Mouse (Mus musculus): ENCODE data around the gene Irf1. TPM values are rescaled to one million over a fixed set of nuclear protein-coding genes. Genes with fewer than 3 reads are reported as not detected.

The Irf1 gene
- polyA plus RNA-seq, 1 experiment from 2014 or later, result 2.5 TPM

GRCm38 (mm10) chr11:53788196-53788595 is 18.4 kb downstream of the Irf1 start:
- H3K9me3 ChIP-seq (ENCODE audit: control insufficient read depth, low read length), result no peaks in the 10 kb centered on the region
- no peak overlapping the region for H3K4me3 ChIP-seq (replicated peaks; ENCODE audit: low read length)
- no peaks in the 10 kb centered on the region for H3K36me3 ChIP-seq (ENCODE audit: control insufficient read depth, insufficient read depth)
- WGBS, result 81% methylated on average over 8 of the region's 8 CpGs
- H3K9ac ChIP-seq (replicated peaks; ENCODE audit: low read depth, low read length), result no peak overlapping the region
- H3K27ac ChIP-seq (ENCODE audit: low read length), result no peak overlapping the region
- no peak for ATAC-seq
- no peaks in the 10 kb centered on the region for H3K27me3 ChIP-seq (replicated peaks; ENCODE audit: control insufficient read depth, insufficient read depth, low read length)
- no peak overlapping the region for H3K4me2 ChIP-seq (ENCODE audit: low read length)
- H3K4me1 ChIP-seq (replicated peaks; ENCODE audit: control insufficient read depth, insufficient read depth, low read length), result no peaks in the 10 kb centered on the region

GRCm38 (mm10) chr11:53789277-53789676 is 19.5 kb downstream of the Irf1 start:
- Histone ChIP-seq H3K4me1 (replicated peaks; ENCODE audit: control insufficient read depth, insufficient read depth, low read length) (no peaks in the 10 kb centered on the region), H3K9ac (replicated peaks; ENCODE audit: low read depth, low read length) (no peak overlapping the region), H3K9me3 (ENCODE audit: control insufficient read depth, low read length) (no peaks in the 10 kb centered on the region), H3K4me3 (replicated peaks; ENCODE audit: low read length) (no peak overlapping the region), H3K4me2 (ENCODE audit: low read length) (no peak overlapping the region), H3K27ac (ENCODE audit: low read length) (no peak overlapping the region), H3K36me3 (ENCODE audit: control insufficient read depth, insufficient read depth) (no peaks in the 10 kb centered on the region), H3K27me3 (replicated peaks; ENCODE audit: control insufficient read depth, insufficient read depth, low read length) (no peaks in the 10 kb centered on the region)
- ATAC-seq, result no peak
- WGBS, result 56% methylated on average over 3 of the region's 3 CpGs

- no peak overlapping the region for H3K4me3 ChIP-seq (replicated peaks; ENCODE audit: low read length)
- H3K27me3 ChIP-seq (replicated peaks; ENCODE audit: control insufficient read depth, insufficient read depth, low read length), result no peaks in the 10 kb centered on the region
- 53% methylated on average over 3 of the region's 3 CpGs for WGBS
- H3K4me1 ChIP-seq (replicated peaks; ENCODE audit: control insufficient read depth, insufficient read depth, low read length), result no peaks in the 10 kb centered on the region
- no peaks in the 10 kb centered on the region for H3K9me3 ChIP-seq (ENCODE audit: control insufficient read depth, low read length)
- no peak overlapping the region for H3K27ac ChIP-seq (ENCODE audit: low read length)
- H3K9ac ChIP-seq (replicated peaks; ENCODE audit: low read depth, low read length), result no peak overlapping the region
- H3K4me2 ChIP-seq (ENCODE audit: low read length), result no peak overlapping the region
- no peak; the same call in 1 of the 2 replicates for ATAC-seq
- H3K36me3 ChIP-seq (ENCODE audit: control insufficient read depth, insufficient read depth), result no peaks in the 10 kb centered on the region
These were observed 23.2 kb downstream of the Irf1 start for GRCm38 (mm10) chr11:53792986-53793385.

GRCm38 (mm10) chr11:53794015-53794414 is 24.2 kb downstream of the Irf1 start:
- Histone ChIP-seq H3K4me2 (ENCODE audit: low read length) (no peak overlapping the region), H3K27ac (ENCODE audit: low read length) (no peak overlapping the region), H3K9me3 (ENCODE audit: control insufficient read depth, low read length) (no peaks in the 10 kb centered on the region), H3K9ac (replicated peaks; ENCODE audit: low read depth, low read length) (no peak overlapping the region), H3K27me3 (replicated peaks; ENCODE audit: control insufficient read depth, insufficient read depth, low read length) (no peaks in the 10 kb centered on the region), H3K4me1 (replicated peaks; ENCODE audit: control insufficient read depth, insufficient read depth, low read length) (no peaks in the 10 kb centered on the region), H3K4me3 (replicated peaks; ENCODE audit: low read length) (no peak overlapping the region), H3K36me3 (ENCODE audit: control insufficient read depth, insufficient read depth) (no peaks in the 10 kb centered on the region)
- ATAC-seq, result no peak
- whole genome bisulfite sequencing, result 83% methylated on average over 3 of the region's 3 CpGs

GRCm38 (mm10) chr11:53794671-53795557 is 25.1 kb downstream of the Irf1 start:
- H3K36me3 ChIP-seq (ENCODE audit: control insufficient read depth, insufficient read depth), result no peaks in the 10 kb centered on the region
- no peaks in the 10 kb centered on the region for H3K4me1 ChIP-seq (replicated peaks; ENCODE audit: control insufficient read depth, insufficient read depth, low read length)
- no peak for ATAC-seq
- no peak overlapping the region for H3K27ac ChIP-seq (ENCODE audit: low read length)
- WGBS, result 78% methylated on average over 25 of the region's 25 CpGs
- H3K27me3 ChIP-seq (replicated peaks; ENCODE audit: control insufficient read depth, insufficient read depth, low read length), result no peaks in the 10 kb centered on the region
- H3K9me3 ChIP-seq (ENCODE audit: control insufficient read depth, low read length), result no peaks in the 10 kb centered on the region
- no peak overlapping the region for H3K9ac ChIP-seq (replicated peaks; ENCODE audit: low read depth, low read length)
- H3K4me3 ChIP-seq (replicated peaks; ENCODE audit: low read length), result no peak overlapping the region
- no peak overlapping the region for H3K4me2 ChIP-seq (ENCODE audit: low read length)

GRCm38 (mm10) chr11:53795813-53796212 is 26.0 kb downstream of the Irf1 start:
- Histone ChIP-seq H3K4me2 (ENCODE audit: low read length) (no peak overlapping the region), H3K36me3 (ENCODE audit: control insufficient read depth, insufficient read depth) (no peaks in the 10 kb centered on the region), H3K9ac (replicated peaks; ENCODE audit: low read depth, low read length) (no peak overlapping the region), H3K27ac (ENCODE audit: low read length) (no peak overlapping the region), H3K4me3 (replicated peaks; ENCODE audit: low read length) (no peak overlapping the region), H3K9me3 (ENCODE audit: control insufficient read depth, low read length) (no peaks in the 10 kb centered on the region), H3K4me1 (replicated peaks; ENCODE audit: control insufficient read depth, insufficient read depth, low read length) (no peaks in the 10 kb centered on the region), H3K27me3 (replicated peaks; ENCODE audit: control insufficient read depth, insufficient read depth, low read length) (no peaks in the 10 kb centered on the region)
- ATAC-seq, result no peak
- WGBS, result 81% methylated on average over 8 of the region's 8 CpGs

GRCm38 (mm10) chr11:53796409-53797151 is 26.8 kb downstream of the Irf1 start:
- no peaks in the 10 kb centered on the region for H3K4me1 ChIP-seq (replicated peaks; ENCODE audit: control insufficient read depth, insufficient read depth, low read length)
- no peaks in the 10 kb centered on the region for H3K9me3 ChIP-seq (ENCODE audit: control insufficient read depth, low read length)
- WGBS, result 69% methylated on average over 12 of the region's 12 CpGs
- no peak overlapping the region for H3K4me2 ChIP-seq (ENCODE audit: low read length)
- no peaks in the 10 kb centered on the region for H3K27me3 ChIP-seq (replicated peaks; ENCODE audit: control insufficient read depth, insufficient read depth, low read length)
- H3K27ac ChIP-seq (ENCODE audit: low read length), result no peak overlapping the region
- H3K36me3 ChIP-seq (ENCODE audit: control insufficient read depth, insufficient read depth), result no peaks in the 10 kb centered on the region
- no peak overlapping the region for H3K4me3 ChIP-seq (replicated peaks; ENCODE audit: low read length)
- H3K9ac ChIP-seq (replicated peaks; ENCODE audit: low read depth, low read length), result no peak overlapping the region
- no peak for ATAC-seq

- WGBS, result 51% methylated on average over 6 of the region's 6 CpGs
- no peaks in the 10 kb centered on the region for H3K4me1 ChIP-seq (replicated peaks; ENCODE audit: control insufficient read depth, insufficient read depth, low read length)
- H3K9me3 ChIP-seq (ENCODE audit: control insufficient read depth, low read length), result no peaks in the 10 kb centered on the region
- ATAC-seq, result no peak
- no peaks in the 10 kb centered on the region for H3K27me3 ChIP-seq (replicated peaks; ENCODE audit: control insufficient read depth, insufficient read depth, low read length)
- H3K4me3 ChIP-seq (replicated peaks; ENCODE audit: low read length), result no peak overlapping the region
- no peak overlapping the region for H3K4me2 ChIP-seq (ENCODE audit: low read length)
- no peak overlapping the region for H3K9ac ChIP-seq (replicated peaks; ENCODE audit: low read depth, low read length)
- no peaks in the 10 kb centered on the region for H3K36me3 ChIP-seq (ENCODE audit: control insufficient read depth, insufficient read depth)
- H3K27ac ChIP-seq (ENCODE audit: low read length), result no peak overlapping the region
These were observed 27.6 kb downstream of the Irf1 start for GRCm38 (mm10) chr11:53797386-53797920.

GRCm38 (mm10) chr11:53798041-53798711 is 28.4 kb downstream of the Irf1 start:
- no peaks in the 10 kb centered on the region for H3K36me3 ChIP-seq (ENCODE audit: control insufficient read depth, insufficient read depth)
- no peak for ATAC-seq
- no peak overlapping the region for H3K4me3 ChIP-seq (replicated peaks; ENCODE audit: low read length)
- no peak overlapping the region for H3K4me2 ChIP-seq (ENCODE audit: low read length)
- no peaks in the 10 kb centered on the region for H3K4me1 ChIP-seq (replicated peaks; ENCODE audit: control insufficient read depth, insufficient read depth, low read length)
- 94% methylated on average over 10 of the region's 10 CpGs for WGBS
- H3K27me3 ChIP-seq (replicated peaks; ENCODE audit: control insufficient read depth, insufficient read depth, low read length), result no peaks in the 10 kb centered on the region
- no peak overlapping the region for H3K27ac ChIP-seq (ENCODE audit: low read length)
- H3K9ac ChIP-seq (replicated peaks; ENCODE audit: low read depth, low read length), result no peak overlapping the region
- H3K9me3 ChIP-seq (ENCODE audit: control insufficient read depth, low read length), result no peaks in the 10 kb centered on the region
